Mouse (Mus musculus): ENCODE data around the gene Tas1r1. TPM values are rescaled to one million over a fixed set of nuclear protein-coding genes. Genes with fewer than 3 reads are reported as not detected.
A peak's percentile ranks its signal among the peaks of the same experiment; 100 is the strongest.

The Tas1r1 gene
- polyA plus RNA-seq, 1 experiment from 2014 or later, result 2.1 TPM

DNA sequence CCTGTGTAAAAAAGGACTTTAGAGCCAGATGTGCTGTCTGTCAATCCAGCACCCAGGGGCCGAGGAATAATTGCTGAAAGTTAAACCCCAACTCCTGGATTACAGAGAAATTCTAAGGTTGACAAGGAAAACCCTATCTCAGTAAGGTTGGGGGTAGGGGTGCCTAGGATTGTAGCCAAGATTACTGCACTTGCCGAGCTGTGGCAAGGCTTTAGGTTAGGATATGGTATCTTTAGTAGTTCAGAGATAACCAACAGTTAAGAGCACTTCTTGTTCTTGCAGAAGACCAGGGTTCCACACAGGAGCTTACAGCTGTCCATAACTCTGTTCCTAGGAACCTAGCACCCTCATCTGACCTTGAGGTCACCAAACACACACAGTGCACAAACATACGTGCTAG is 40.7 kb downstream of the Tas1r1 start:
- Histone ChIP-seq H3K4me1 (ENCODE audit: control insufficient read depth, insufficient read depth, low read length) (peaks cover 9% of the 10 kb centered on the region), H3K27ac (ENCODE audit: low read depth, low read length) (no peak overlapping the region), H3K4me3 (ENCODE audit: low read depth, low read length) (no peak overlapping the region), H3K36me3 (ENCODE audit: control insufficient read depth, insufficient read depth, low read length) (no peaks in the 10 kb centered on the region), H3K9ac (replicated peaks; ENCODE audit: low read depth, low read length) (no peak overlapping the region; the same call in 1 of the 2 replicates), H3K4me2 (ENCODE audit: low read depth, low read length) (no peak overlapping the region; the same call in 1 of the 2 replicates), H3K27me3 (ENCODE audit: control insufficient read depth, insufficient read depth, low read length) (no peaks in the 10 kb centered on the region), H3K9me3 (ENCODE audit: control insufficient read depth, low read length) (no peaks in the 10 kb centered on the region)
- WGBS, result 75% methylated on average over 3 of the region's 3 CpGs
- no peak for ATAC-seq (ENCODE audit: low read depth)

DNA sequence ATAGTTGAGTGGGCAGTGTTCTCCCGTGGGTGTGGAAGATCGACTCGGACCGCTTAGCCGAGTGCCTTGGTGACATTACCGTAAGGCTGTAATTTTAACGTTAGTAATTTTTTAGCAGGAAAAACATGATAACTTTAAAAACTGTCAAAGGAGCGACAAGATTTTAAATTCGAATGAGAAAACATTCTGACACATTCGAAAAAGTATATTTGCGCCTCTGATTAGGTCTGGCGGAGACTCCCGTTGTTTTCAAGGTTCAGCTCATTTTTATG is 41.5 kb downstream of the Tas1r1 start:
- H3K9ac ChIP-seq (replicated peaks; ENCODE audit: low read depth, low read length), result peak overlapping the region; percentile 80
- WGBS, result 6% methylated on average over 13 of the region's 13 CpGs
- peak overlapping the region; percentile 97 for H3K4me3 ChIP-seq (ENCODE audit: low read depth, low read length)
- no peak for ATAC-seq (ENCODE audit: low read depth)
- peak overlapping the region; percentile 85 for H3K27ac ChIP-seq (ENCODE audit: low read depth, low read length)
- H3K4me1 ChIP-seq (ENCODE audit: control insufficient read depth, insufficient read depth, low read length), result peaks cover 9% of the 10 kb centered on the region
- H3K9me3 ChIP-seq (ENCODE audit: control insufficient read depth, low read length), result no peaks in the 10 kb centered on the region
- H3K36me3 ChIP-seq (ENCODE audit: control insufficient read depth, insufficient read depth, low read length), result peaks cover 4% of the 10 kb centered on the region; the same call in 1 of the 2 replicates
- H3K27me3 ChIP-seq (ENCODE audit: control insufficient read depth, insufficient read depth, low read length), result no peaks in the 10 kb centered on the region
- H3K4me2 ChIP-seq (ENCODE audit: low read depth, low read length), result peak overlapping the region; percentile 52

DNA sequence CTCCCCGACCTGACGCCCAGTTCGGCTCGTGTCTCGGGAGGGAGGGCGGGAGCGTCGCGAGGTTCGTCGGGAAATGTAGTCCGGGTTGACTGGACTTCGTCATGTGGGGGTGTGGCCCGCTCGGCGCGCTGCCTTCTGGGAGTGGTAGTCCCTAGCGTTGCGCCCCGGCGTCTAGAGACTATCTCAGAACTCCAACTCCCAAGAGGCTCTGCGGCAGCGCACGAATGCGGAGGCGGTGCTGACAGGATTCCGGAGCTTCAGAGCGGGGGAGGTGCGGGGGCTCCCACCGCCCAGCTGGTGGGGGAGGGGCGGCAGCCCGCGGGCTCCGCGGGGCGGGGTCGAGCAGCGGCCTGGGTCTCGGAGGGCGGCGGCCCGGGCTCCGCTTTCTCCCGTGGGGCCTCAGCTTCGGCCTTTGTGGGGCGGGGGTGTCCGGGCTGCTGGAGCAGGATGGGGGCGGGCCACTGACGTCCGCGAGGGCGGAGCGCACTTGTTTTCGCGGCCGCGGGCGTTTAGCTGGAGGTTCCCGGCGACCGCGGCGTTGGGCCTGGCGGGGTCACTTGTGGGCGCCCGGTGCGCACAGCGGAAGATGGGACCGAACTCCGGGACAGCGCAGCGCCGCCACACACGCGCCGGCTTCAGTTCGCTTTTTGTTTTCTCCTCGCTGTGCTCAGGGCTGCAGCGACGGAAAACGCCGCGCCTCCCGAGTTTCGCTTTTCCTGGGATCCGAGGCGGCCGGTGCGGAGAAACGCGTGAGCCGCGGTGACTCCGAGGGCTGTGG is 42.0 kb downstream of the Tas1r1 start, which contains the start of gene Phf13:
Phf13 (minus strand) TSS at position 86 of the 778 bp plus-strand sequence.
- peak within 1 kb of the TSS; percentile 87 for H3K4me2 ChIP-seq (ENCODE audit: low read depth, low read length)
- H3K9ac ChIP-seq (replicated peaks; ENCODE audit: low read depth, low read length), result peak within 1 kb of the TSS; percentile 80
- H3K27me3 ChIP-seq (ENCODE audit: control insufficient read depth, insufficient read depth, low read length), result no peaks in the 10 kb centered on the region
- ATAC-seq (ENCODE audit: low read depth), result peak; percentile 96
- no peaks in the 10 kb centered on the region for H3K9me3 ChIP-seq (ENCODE audit: control insufficient read depth, low read length)
- peak within 1 kb of the TSS; percentile 85 for H3K27ac ChIP-seq (ENCODE audit: low read depth, low read length)
- peak within 1 kb of the TSS; percentile 97 for H3K4me3 ChIP-seq (ENCODE audit: low read depth, low read length)
- H3K4me1 ChIP-seq (ENCODE audit: control insufficient read depth, insufficient read depth, low read length), result peaks cover 9% of the 10 kb centered on the region
- peaks cover 10% of the 10 kb centered on the region for H3K36me3 ChIP-seq (ENCODE audit: control insufficient read depth, insufficient read depth, low read length)
- WGBS, result under 1% methylated on average over 92 of the region's 94 CpGs

DNA sequence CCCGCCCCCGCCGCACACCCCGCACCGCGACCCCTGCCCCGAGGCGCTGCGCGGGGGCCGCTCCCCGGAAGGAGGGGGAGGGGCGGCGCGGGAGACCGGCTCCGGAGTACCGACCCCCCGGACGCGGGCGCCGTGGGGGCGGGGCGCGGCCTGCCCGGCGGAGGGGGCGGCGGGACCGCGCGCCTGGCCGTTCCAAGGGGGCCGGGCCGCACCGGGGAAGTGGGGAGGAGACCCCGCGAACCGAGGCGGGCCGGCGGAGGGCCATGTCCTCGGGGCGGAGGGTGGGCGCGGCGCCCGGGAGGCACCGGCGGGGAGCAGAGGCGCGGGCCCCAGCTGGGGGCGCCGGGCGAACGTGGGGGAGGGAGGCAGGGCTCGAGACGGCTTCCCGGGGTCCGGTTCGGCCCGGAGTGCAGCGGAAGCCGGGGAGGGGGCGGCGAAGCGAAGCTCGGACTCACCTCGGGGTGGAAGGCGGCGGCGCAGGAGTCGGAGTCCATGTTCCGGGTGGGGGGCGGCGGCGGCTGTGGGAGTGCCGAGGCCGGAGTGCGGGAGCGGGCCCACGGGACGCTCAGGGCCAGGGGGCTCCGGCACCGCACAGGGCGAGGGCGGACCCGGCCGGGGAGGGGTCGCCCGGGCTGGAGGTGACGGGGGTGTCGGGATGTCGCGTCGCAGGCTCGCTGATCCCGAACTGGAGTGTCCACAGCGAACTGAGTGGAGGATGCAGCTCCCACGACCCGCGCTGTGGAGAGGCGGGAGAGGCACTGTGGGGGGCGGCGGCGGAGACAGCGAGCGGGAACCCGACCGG is 42.8 kb downstream of the Tas1r1 start:
- Histone ChIP-seq H3K9ac (replicated peaks; ENCODE audit: low read depth, low read length) (peak overlapping the region; percentile 80), H3K27me3 (ENCODE audit: control insufficient read depth, insufficient read depth, low read length) (no peaks in the 10 kb centered on the region), H3K4me2 (ENCODE audit: low read depth, low read length) (peak overlapping the region; percentile 87), H3K9me3 (ENCODE audit: control insufficient read depth, low read length) (no peaks in the 10 kb centered on the region), H3K4me3 (ENCODE audit: low read depth, low read length) (peak overlapping the region; percentile 97), H3K4me1 (ENCODE audit: control insufficient read depth, insufficient read depth, low read length) (peaks cover 9% of the 10 kb centered on the region), H3K27ac (ENCODE audit: low read depth, low read length) (peak overlapping the region; percentile 60), H3K36me3 (ENCODE audit: control insufficient read depth, insufficient read depth, low read length) (peaks cover 16% of the 10 kb centered on the region)
- WGBS, result 2% methylated on average over 65 of the region's 111 CpGs
- ATAC-seq (ENCODE audit: low read depth), result peak; percentile 65

DNA sequence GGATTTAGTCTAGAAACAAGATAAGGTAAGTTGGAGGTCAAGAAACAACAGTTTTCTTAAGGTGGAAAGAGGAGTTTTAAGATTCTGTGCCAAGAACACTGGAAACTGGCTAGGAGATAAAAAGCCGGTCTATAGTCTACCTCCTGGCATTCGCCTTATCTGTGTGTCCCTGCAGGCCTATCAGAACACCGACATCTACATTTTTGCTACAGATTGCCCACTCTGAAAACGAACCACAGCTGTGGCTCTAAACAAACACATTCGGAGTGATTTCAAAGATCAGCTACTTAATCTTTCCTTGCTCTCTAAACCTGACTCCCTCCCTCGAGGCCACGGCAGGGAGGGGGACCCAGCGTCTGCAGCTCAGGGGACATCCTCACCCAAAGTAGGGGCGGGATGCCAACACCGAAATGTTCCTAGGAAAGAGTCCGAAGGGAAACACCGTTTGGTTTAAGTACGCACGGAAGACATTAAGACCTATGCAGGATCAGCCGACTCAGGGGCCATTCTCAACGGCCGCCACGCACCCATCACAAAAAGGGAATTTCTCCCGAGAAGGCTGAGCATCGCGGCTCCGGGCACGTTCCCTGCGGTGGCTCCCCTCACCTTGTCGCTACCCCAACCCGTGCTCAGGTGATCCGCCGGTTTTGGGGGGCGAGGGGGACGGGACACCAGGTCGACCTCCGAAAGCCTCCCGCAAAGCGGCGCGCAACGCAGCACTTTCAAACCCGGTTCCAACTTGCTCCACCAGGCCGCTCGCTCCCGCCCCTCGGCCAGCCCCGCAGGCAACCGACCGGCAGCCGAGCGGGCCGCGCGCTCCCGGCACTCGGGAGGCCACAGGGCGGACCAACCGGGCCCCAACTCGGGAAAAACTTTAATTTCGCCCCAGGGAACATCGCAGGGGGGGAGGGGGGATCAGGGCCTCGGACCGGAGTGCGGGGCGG is 43.9 kb downstream of the Tas1r1 start:
- Histone ChIP-seq H3K9me3 (ENCODE audit: control insufficient read depth, low read length) (no peaks in the 10 kb centered on the region), H3K9ac (replicated peaks; ENCODE audit: low read depth, low read length) (peak overlapping the region; percentile 80), H3K4me3 (ENCODE audit: low read depth, low read length) (peak overlapping the region; percentile 97), H3K36me3 (ENCODE audit: control insufficient read depth, insufficient read depth, low read length) (peaks cover 18% of the 10 kb centered on the region), H3K27me3 (ENCODE audit: control insufficient read depth, insufficient read depth, low read length) (no peaks in the 10 kb centered on the region), H3K4me1 (ENCODE audit: control insufficient read depth, insufficient read depth, low read length) (peaks cover 9% of the 10 kb centered on the region), H3K4me2 (ENCODE audit: low read depth, low read length) (peak overlapping the region; percentile 87), H3K27ac (ENCODE audit: low read depth, low read length) (peak overlapping the region; percentile 22; the same call in 1 of the 2 replicates)
- no peak for ATAC-seq (ENCODE audit: low read depth)
- WGBS, result 2% methylated on average over 56 of the region's 61 CpGs

DNA sequence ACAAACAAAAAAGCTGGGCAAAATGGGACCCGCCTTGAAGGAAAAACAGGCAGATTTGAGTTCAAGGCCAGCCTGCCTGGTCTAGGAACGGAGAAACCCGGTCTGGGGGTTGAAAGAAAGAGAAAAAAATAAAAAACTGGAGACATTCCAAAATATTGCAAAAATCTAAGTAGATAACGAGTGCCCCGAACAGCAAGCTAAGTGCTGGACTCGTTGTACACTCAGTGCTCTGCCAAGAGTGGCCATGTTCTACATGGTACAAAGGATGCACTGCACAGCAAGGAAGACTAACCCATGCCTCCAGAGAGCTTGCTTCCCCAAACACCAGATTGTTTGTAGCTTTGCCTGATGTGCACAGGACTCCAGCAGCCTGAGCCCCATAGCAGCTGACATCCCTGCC is 45.3 kb downstream of the Tas1r1 start:
- Histone ChIP-seq H3K36me3 (ENCODE audit: control insufficient read depth, insufficient read depth, low read length) (peaks cover 18% of the 10 kb centered on the region), H3K9ac (replicated peaks; ENCODE audit: low read depth, low read length) (no peak overlapping the region), H3K27me3 (ENCODE audit: control insufficient read depth, insufficient read depth, low read length) (no peaks in the 10 kb centered on the region), H3K9me3 (ENCODE audit: control insufficient read depth, low read length) (no peaks in the 10 kb centered on the region), H3K27ac (ENCODE audit: low read depth, low read length) (no peak overlapping the region), H3K4me3 (ENCODE audit: low read depth, low read length) (no peak overlapping the region), H3K4me2 (ENCODE audit: low read depth, low read length) (no peak overlapping the region; the same call in 1 of the 2 replicates), H3K4me1 (ENCODE audit: control insufficient read depth, insufficient read depth, low read length) (peaks cover 9% of the 10 kb centered on the region)
- WGBS, result 89% methylated on average over 6 of the region's 6 CpGs
- ATAC-seq (ENCODE audit: low read depth), result no peak

DNA sequence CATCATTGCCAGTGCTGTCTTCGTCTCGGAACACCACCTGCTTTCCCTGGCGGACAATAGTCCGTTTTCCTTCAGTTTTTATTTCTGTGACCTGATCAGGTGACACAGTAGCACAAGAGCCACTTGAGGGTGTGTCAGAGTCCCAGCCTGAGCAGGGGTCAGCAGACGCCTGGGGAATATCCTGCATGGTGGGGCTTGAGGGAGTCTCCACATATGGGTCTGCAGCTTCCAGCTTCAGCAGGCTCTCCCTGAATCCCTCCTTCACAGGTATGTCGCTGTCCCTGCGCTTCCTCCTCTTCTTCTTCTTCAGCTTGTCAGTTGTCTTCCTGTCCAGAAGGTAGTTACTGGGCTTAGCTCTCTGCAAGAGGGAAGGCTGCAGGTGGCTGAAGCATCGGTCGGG is 46.3 kb downstream of the Tas1r1 start:
- WGBS, result 94% methylated on average over 9 of the region's 9 CpGs
- Histone ChIP-seq H3K27me3 (ENCODE audit: control insufficient read depth, insufficient read depth, low read length) (no peaks in the 10 kb centered on the region), H3K9ac (replicated peaks; ENCODE audit: low read depth, low read length) (no peak overlapping the region), H3K4me3 (ENCODE audit: low read depth, low read length) (no peak overlapping the region), H3K27ac (ENCODE audit: low read depth, low read length) (no peak overlapping the region), H3K36me3 (ENCODE audit: control insufficient read depth, insufficient read depth, low read length) (peaks cover 18% of the 10 kb centered on the region), H3K4me2 (ENCODE audit: low read depth, low read length) (no peak overlapping the region), H3K9me3 (ENCODE audit: control insufficient read depth, low read length) (no peaks in the 10 kb centered on the region), H3K4me1 (ENCODE audit: control insufficient read depth, insufficient read depth, low read length) (peaks cover 13% of the 10 kb centered on the region)
- ATAC-seq (ENCODE audit: low read depth), result no peak

DNA sequence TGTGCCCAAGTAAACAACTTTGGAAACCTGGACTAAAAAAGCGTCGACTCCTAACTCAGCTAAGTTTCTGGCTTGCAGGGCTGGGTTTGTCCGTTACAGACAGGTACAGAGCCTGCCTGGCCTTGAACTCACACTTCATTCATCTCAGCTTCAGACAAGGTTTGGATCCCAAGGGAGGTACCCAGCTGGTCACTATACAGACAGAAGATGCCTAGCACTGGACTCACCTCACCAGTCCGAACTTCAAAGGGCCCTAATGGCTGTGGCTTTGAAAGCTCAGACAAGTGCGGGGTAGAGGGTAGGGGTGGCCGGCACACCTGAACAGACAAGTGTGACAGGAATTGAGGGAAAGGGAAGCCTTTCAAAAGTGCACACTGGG is 49.3 kb downstream of the Tas1r1 start:
- Histone ChIP-seq H3K4me1 (ENCODE audit: control insufficient read depth, insufficient read depth, low read length) (peaks cover 11% of the 10 kb centered on the region), H3K27ac (ENCODE audit: low read depth, low read length) (no peak overlapping the region), H3K27me3 (ENCODE audit: control insufficient read depth, insufficient read depth, low read length) (no peaks in the 10 kb centered on the region), H3K9ac (replicated peaks; ENCODE audit: low read depth, low read length) (peak overlapping the region; percentile 86; the same call in 1 of the 2 replicates), H3K36me3 (ENCODE audit: control insufficient read depth, insufficient read depth, low read length) (peaks cover 22% of the 10 kb centered on the region), H3K4me3 (ENCODE audit: low read depth, low read length) (peak overlapping the region; percentile 71; the same call in 1 of the 2 replicates), H3K4me2 (ENCODE audit: low read depth, low read length) (peak overlapping the region; percentile 73; the same call in 1 of the 2 replicates), H3K9me3 (ENCODE audit: control insufficient read depth, low read length) (no peaks in the 10 kb centered on the region)
- ATAC-seq (ENCODE audit: low read depth), result peak; percentile 9; the same call in 1 of the 2 replicates
- WGBS, result 30% methylated on average over 6 of the region's 6 CpGs

Data from neural tube, embryonic 14.5 days (tissue).